Mouse (Mus musculus) ES-E14 (cell line): ENCODE data around the gene Trim9.

Experiments used
- HCFC1 ChIP-seq: IDR thresholded peaks from 2 replicates; pipeline ENCODE4 v1.6.1; 2012; ENCODE audit warnings: low read length, inconsistent platforms, borderline replicate concordance; ENCODE audit not compliant: insufficient read depth
- MAFK ChIP-seq: IDR thresholded peaks from 2 replicates; pipeline ENCODE4 v1.6.1; 2014; ENCODE audit warnings: mild to moderate bottlenecking, low read depth, low read length, inconsistent platforms; ENCODE audit not compliant: insufficient read depth
- ZC3H11A ChIP-seq: IDR thresholded peaks from 2 replicates; pipeline ENCODE4 v1.6.1; 2012; ENCODE audit warnings: low read depth, mild to moderate bottlenecking, inconsistent platforms, low read length, borderline replicate concordance
- ZNF384 ChIP-seq: IDR thresholded peaks from 2 replicates; pipeline ENCODE4 v1.6.1; 2012; ENCODE audit warnings: low read depth, low read length, inconsistent platforms

GRCm38 (mm10) chr12:70347202-70347841 lies at the start of gene Trim9:
- TF ChIP-seq HCFC1 (peak; percentile 39; the same call in 1 of the 2 replicates), MAFK (no peak), ZNF384 (no peak), ZC3H11A (no peak)
